Mouse (Mus musculus): Measurements from ENCODE around the gene Anks3.

Gene Anks3

GRCm38 (mm10) chr16:4963797-4964709 is at the start of gene Anks3:
Gene Anks3 (minus strand): TSS chr16:4964205.
- DNase-seq (ENCODE audit: low spot score) = peak; percentile 98

- DNase-seq (ENCODE audit: low spot score) = peak; percentile 99
These were observed 49.2 kb upstream of the Anks3 start, which contains the start of gene Rogdi for GRCm38 (mm10) chr16:5013054-5013838. Gene Rogdi (minus strand): TSS chr16:5013553.

- no peak for DNase-seq (ENCODE audit: low spot score)
These were observed 48.3 kb upstream of the Anks3 start for GRCm38 (mm10) chr16:5012036-5013005.

- no peak for DNase-seq (ENCODE audit: low spot score)
These were observed 47.3 kb upstream of the Anks3 start for GRCm38 (mm10) chr16:5011285-5011684.

GRCm38 (mm10) chr16:5010371-5010935 is 46.4 kb upstream of the Anks3 start:
- DNase-seq (ENCODE audit: low spot score) = no peak

- DNase-seq (ENCODE audit: low spot score) = no peak
These were observed 44.1 kb upstream of the Anks3 start for GRCm38 (mm10) chr16:5008076-5008475.

- DNase-seq (ENCODE audit: low spot score) = no peak
These were observed 43.5 kb upstream of the Anks3 start for GRCm38 (mm10) chr16:5007492-5007891.

GRCm38 (mm10) chr16:5007067-5007466 is 43.1 kb upstream of the Anks3 start, which contains the start of gene Smim22:
Gene Smim22 (plus strand): TSS chr16:5007288.
- peak; percentile 84 for DNase-seq (ENCODE audit: low spot score)

- no peak for DNase-seq (ENCODE audit: low spot score)
These were observed 36.6 kb upstream of the Anks3 start for GRCm38 (mm10) chr16:5000611-5001010.

GRCm38 (mm10) chr16:4998984-4999383 is 35.0 kb upstream of the Anks3 start:
- DNase-seq (ENCODE audit: low spot score) = no peak

- no peak for DNase-seq (ENCODE audit: low spot score)
These were observed 33.5 kb upstream of the Anks3 start, which contains the start of gene Sept12 for GRCm38 (mm10) chr16:4997553-4997952. Gene Sept12 (minus strand): TSS chr16:4997852.

- DNase-seq (ENCODE audit: low spot score) = no peak
These were observed 29.3 kb upstream of the Anks3 start for GRCm38 (mm10) chr16:4993276-4993675.

- no peak for DNase-seq (ENCODE audit: low spot score)
These were observed 20.7 kb upstream of the Anks3 start for GRCm38 (mm10) chr16:4984717-4985116.

GRCm38 (mm10) chr16:4979755-4980380 is 15.9 kb upstream of the Anks3 start:
- DNase-seq (ENCODE audit: low spot score) = peak; percentile 38

- DNase-seq (ENCODE audit: low spot score) = peak; percentile 70
These were observed 14.5 kb upstream of the Anks3 start for GRCm38 (mm10) chr16:4978275-4979051.

- no peak for DNase-seq (ENCODE audit: low spot score)
These were observed 12.2 kb upstream of the Anks3 start for GRCm38 (mm10) chr16:4976180-4976579.

- no peak for DNase-seq (ENCODE audit: low spot score)
These were observed 10.5 kb upstream of the Anks3 start for GRCm38 (mm10) chr16:4974521-4974920.

GRCm38 (mm10) chr16:4971626-4972025 is 7.6 kb upstream of the Anks3 start:
- DNase-seq (ENCODE audit: low spot score) = peak; percentile 66

- peak; percentile 57 for DNase-seq (ENCODE audit: low spot score)
These were observed 5.2 kb upstream of the Anks3 start for GRCm38 (mm10) chr16:4969055-4969843.

All from lung, postnatal 25 days (tissue).